Mouse (Mus musculus): Measurements from ENCODE around the gene Hsf5. TPM values are rescaled to one million over a fixed set of nuclear protein-coding genes. Genes with fewer than 3 reads are reported as not detected.

Hsf5 gene
- polyA plus RNA-seq (2015; fragmentation: Illumina TruSeq; extraction: RNeasy Lipid Tissue Mini Kit (QIAGEN cat#74804); ENCODE audit: insufficient read depth, low replicate concordance) = 0.08 TPM

GRCm38 (mm10) chr11:87616790-87617474 is at the start of gene Hsf5:
Gene Hsf5 (plus strand): TSS chr11:87617164.

DNA sequence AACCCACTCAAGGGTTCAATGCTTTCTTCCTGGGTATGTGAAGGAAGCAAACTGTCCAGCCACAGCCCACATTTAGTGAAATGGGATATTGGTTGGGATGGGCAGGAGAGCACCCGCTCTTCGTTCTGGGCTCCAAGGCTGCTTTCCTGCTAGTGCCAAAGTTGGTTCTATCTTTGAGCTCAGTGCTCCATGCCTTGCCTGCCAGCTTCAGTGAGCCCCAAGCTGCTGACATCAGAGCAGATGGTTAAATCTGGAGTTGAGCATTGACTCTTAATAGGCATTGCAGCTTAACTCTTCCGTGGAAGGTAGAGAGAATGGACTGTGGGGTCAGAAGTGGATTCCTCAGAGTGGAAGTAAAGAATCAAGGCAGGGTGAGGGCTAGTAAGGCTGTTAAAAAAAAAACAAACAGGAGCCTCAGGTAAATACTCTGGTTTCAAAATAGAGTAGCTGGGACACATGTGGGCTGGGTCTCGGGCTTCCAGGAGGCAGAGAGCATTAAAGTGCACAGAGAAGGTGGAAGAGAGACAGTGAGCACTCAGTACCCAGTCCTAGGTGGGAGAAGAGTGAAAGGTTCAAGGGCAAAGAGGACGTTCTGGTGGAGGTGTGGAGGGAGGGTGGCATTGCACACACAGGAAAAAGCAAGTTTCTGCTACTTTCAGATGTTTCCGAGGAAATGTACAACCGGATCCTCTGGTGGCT is 48.6 kb upstream of the Hsf5 start, which contains the start of gene Sept4:
TSS of gene Sept4 (plus strand) at position 649 of the 699 bp plus-strand sequence.

GRCm38 (mm10) chr11:87591526-87592353 is 25.2 kb upstream of the Hsf5 start, which contains the start of gene Mtmr4:
Gene Mtmr4 (plus strand): TSS chr11:87592162.

DNA sequence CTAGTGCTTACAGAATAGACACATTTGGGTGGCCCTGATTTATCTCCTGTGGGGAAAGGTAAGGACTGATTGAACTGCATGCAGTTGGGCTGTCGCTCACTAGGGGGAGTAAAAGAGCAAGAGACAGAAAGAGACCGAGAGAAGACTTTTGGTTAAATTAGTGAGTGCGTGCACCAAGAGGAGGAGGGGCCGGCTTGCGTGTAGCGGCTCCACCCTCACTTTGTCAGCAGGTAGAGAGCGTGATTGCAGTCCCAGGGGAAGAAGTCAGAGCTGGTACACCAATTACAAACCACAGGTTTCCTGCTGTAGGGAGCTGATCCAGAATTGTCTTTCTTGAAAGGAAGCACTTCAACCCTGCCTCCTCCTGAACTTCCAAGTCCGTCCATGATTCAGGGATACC is 45.4 kb downstream of the Hsf5 start, which contains the start of gene Rnf43:
TSS of gene Rnf43 (plus strand) at position 316 of the 400 bp plus-strand sequence.

Other genes with a start within 250 kb of the Hsf5 start
- 6.5 TPM for gene Rad51c, start 212.2 kb upstream of the Hsf5 start, polyA plus RNA-seq (2015; fragmentation: Illumina TruSeq; extraction: RNeasy Lipid Tissue Mini Kit (QIAGEN cat#74804); ENCODE audit: insufficient read depth, low replicate concordance)
- 0.81 TPM for gene Tex14, start 212.1 kb upstream of the Hsf5 start, polyA plus RNA-seq (2015; fragmentation: Illumina TruSeq; extraction: RNeasy Lipid Tissue Mini Kit (QIAGEN cat#74804); ENCODE audit: insufficient read depth, low replicate concordance)
- gene Gm11492, start 50.5 kb upstream of the Hsf5 start, polyA plus RNA-seq (2015; fragmentation: Illumina TruSeq; extraction: RNeasy Lipid Tissue Mini Kit (QIAGEN cat#74804); ENCODE audit: insufficient read depth, low replicate concordance) = not detected
- 63.5 TPM for gene Sept4, start 48.3 kb upstream of the Hsf5 start, polyA plus RNA-seq (2015; fragmentation: Illumina TruSeq; extraction: RNeasy Lipid Tissue Mini Kit (QIAGEN cat#74804); ENCODE audit: insufficient read depth, low replicate concordance)
- gene Mtmr4, start 25.0 kb upstream of the Hsf5 start, polyA plus RNA-seq (2015; fragmentation: Illumina TruSeq; extraction: RNeasy Lipid Tissue Mini Kit (QIAGEN cat#74804); ENCODE audit: insufficient read depth, low replicate concordance) = 43.3 TPM
- gene Rnf43, start 45.6 kb downstream of the Hsf5 start, polyA plus RNA-seq (2015; fragmentation: Illumina TruSeq; extraction: RNeasy Lipid Tissue Mini Kit (QIAGEN cat#74804); ENCODE audit: insufficient read depth, low replicate concordance) = 3.2 TPM
- 162 TPM for gene Supt4a, start 120.4 kb downstream of the Hsf5 start, polyA plus RNA-seq (2015; fragmentation: Illumina TruSeq; extraction: RNeasy Lipid Tissue Mini Kit (QIAGEN cat#74804); ENCODE audit: insufficient read depth, low replicate concordance)
- gene Tspoap1, start 143.4 kb downstream of the Hsf5 start, polyA plus RNA-seq (2015; fragmentation: Illumina TruSeq; extraction: RNeasy Lipid Tissue Mini Kit (QIAGEN cat#74804); ENCODE audit: insufficient read depth, low replicate concordance) = 4.9 TPM
- gene Mpo, start 176.4 kb downstream of the Hsf5 start, polyA plus RNA-seq (2015; fragmentation: Illumina TruSeq; extraction: RNeasy Lipid Tissue Mini Kit (QIAGEN cat#74804); ENCODE audit: insufficient read depth, low replicate concordance) = 2.2 TPM
- 0.12 TPM for gene Lpo, start 211.1 kb downstream of the Hsf5 start, polyA plus RNA-seq (2015; fragmentation: Illumina TruSeq; extraction: RNeasy Lipid Tissue Mini Kit (QIAGEN cat#74804); ENCODE audit: insufficient read depth, low replicate concordance)
- 10.2 TPM for gene Mks1, start 236.1 kb downstream of the Hsf5 start, polyA plus RNA-seq (2015; fragmentation: Illumina TruSeq; extraction: RNeasy Lipid Tissue Mini Kit (QIAGEN cat#74804); ENCODE audit: insufficient read depth, low replicate concordance)

All from spleen, adult 10 weeks (tissue).